Mouse (Mus musculus): ENCODE results near the gene Lenep.

Gene Lenep

DNA sequence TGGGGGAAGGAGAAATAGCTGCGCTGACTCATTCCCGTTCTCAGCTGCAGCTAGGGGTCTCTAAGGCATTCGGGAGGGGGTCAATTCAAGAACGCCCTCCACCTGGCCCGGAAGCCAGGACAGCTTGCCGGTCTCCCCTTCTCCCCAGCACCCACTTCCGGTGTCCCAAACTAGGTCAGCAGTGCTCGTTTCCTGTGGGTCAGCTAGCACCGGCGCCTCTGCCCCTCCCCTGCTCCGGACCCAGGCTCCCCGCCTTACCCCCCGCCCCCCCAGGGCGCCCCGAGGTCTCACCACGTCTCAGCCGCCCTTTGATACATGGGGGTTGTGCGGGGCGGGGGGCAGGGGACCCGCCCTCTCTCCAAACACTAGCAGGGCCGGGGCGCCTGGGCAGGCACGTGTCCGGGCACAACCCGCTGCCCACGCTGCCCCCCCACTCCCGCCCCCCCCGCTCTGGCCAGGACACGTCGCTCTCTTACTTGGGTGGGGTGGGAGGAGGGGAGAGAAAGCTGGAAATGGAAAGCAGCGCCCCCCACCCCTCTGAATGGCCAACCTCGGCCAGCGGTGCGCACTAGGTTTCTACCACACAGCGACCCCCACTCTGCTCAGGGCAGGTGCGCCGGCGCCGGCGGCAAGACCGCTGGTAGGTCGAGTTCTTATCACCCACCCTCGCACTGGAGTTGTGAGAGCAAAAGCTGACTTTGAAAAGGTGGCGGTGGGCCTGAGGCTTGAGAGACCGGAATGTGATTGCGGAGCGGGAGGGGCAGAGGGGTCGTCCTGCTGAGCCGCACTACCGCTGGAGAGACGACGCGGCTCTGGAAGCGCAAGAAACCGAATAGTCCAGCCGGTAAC lies 10.7 kb downstream of the Lenep start:
- in situ Hi-C loops (cut with MboI, MseI), result loop anchor here (10.0 kb wide), 1 partner anchor 877 kb away; no protein-coding TSS in a partner anchor

GRCm38 (mm10) chr3:89390699-89391662 lies 11.6 kb downstream of the Lenep start:
- in situ Hi-C loops (cut with MboI, MseI), result loop anchor here (10.0 kb wide), 1 partner anchor 876 kb away; no protein-coding TSS in a partner anchor

DNA sequence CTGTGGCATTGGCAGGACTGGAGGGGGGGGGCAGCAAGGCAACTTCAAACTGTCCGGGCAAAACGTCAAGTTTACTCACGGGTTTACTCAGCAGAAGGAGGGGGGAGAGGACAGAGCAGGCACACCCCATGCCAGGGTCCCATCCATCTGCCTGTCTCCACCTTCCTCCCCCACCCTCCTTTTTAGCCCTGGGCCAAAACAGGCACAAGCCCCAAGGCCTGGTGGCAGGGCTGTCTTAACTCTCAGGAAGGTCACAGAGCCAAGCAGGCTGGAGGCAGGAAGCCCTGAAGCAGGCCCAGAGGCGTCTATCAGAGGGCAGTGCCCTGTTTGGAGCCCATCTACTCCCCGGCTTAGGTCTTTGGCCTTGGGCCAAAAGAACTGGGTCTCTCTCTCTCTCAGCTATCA lies 12.5 kb downstream of the Lenep start:
- in situ Hi-C loops (cut with MboI, MseI), result loop anchor here (10.0 kb wide), 1 partner anchor 875 kb away; no protein-coding TSS in a partner anchor

DNA sequence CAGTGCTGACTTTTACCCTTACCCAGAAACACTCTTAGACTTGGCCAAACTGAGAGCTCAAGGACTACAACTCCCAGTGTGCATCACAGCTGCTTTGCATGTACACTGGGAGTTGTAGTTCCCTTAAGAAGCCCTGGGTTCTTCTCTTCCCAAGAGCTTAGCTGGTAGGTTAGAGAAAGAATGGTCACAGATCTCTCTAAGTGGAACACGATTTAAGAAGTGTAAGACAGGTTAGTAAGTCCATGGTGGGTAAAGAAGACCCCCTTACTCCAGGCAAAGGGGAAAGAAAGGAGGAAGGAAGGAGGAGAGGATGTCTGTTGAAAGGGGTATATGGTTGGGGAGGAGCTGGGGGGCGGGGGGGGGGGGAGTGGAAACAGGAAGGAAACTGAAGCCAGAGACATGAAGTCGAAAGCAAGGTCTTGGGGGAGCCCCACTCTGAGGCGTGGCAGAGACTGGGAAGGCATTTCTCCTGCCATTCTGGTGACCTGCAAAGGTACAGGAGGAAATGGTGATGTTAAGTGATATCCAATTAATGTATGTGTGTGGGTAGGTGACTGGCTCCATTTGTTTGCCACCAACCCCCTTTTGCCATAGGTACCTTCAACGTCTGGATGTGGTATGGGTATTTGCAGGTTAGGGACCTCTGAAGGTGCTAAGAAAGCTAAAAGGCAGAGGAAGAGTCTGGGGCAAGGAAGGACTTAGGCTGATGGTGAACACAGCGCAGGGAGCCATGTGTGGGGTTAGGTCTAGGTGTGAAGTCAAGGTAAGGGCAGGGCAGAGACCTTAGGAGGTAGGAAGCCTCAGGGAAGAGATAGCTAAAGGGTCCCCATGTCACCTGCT lies 13.5 kb downstream of the Lenep start:
- in situ Hi-C loops (cut with MboI, MseI), result no loop called here

DNA sequence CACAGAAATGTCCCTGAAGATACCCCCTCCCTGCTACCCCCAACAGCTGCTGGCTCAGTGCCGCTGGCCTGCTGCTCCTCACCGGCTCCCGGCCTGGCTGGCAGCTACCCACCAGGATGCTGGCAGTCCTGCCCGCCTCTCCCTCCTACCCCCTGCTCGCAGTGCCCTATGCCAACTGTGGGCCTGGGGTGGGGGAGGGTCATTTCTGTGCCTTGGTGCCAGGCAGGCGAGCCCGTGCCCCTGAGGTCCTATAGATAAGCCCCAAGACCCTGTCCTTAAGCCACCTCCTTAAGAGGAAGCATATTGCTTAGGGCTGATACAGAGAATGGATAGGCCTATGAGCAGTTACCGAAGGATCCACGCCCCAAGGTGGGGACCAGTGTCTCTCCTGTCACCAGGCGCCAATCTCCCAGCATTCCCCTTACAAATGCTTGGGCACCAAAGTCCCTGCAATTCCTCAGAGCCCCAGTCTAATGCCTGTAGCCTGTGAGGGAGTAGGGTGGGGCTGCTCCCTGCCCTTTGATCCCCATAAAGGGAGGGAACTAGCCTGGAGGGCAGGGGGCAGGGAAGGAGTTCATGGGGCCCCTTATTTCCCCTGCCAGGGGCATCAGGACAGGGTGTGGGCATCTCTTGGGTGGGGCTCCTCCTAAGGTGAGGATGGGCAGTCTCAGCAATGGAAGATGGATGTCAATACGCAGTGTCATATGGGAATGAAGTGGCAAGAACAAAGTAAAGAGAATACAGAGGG lies 14.3 kb downstream of the Lenep start:
- in situ Hi-C loops (cut with MboI, MseI), result no loop called here

DNA sequence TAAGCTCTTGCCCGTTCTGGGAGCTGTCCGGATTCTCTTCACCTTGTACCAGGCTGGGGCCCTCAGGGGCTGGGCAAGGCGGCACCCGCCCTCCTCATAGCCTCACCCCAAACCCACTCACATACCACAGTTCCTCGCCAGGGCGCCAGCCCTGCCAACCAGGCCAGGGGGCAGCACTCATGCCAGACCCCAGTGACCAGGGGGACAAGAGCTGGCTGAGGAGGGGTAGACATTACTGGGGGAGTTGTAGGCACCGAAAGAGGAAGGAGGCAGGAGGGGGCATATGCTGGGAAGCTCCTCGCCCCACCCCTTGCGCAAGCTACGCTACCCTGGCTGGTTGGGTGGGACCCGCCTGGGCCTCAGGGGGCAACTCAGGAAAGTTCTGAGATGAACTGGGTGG lies 15.0 kb downstream of the Lenep start:
- in situ Hi-C loops (cut with MboI, MseI), result no loop called here

GRCm38 (mm10) chr3:89386438-89387420 lies 15.9 kb downstream of the Lenep start:
- in situ Hi-C loops (cut with MboI, MseI), result no loop called here

- in situ Hi-C loops (cut with MboI, MseI), result no loop called here
Observed at GRCm38 (mm10) chr3:89385451-89385850, 17.1 kb downstream of the Lenep start.

DNA sequence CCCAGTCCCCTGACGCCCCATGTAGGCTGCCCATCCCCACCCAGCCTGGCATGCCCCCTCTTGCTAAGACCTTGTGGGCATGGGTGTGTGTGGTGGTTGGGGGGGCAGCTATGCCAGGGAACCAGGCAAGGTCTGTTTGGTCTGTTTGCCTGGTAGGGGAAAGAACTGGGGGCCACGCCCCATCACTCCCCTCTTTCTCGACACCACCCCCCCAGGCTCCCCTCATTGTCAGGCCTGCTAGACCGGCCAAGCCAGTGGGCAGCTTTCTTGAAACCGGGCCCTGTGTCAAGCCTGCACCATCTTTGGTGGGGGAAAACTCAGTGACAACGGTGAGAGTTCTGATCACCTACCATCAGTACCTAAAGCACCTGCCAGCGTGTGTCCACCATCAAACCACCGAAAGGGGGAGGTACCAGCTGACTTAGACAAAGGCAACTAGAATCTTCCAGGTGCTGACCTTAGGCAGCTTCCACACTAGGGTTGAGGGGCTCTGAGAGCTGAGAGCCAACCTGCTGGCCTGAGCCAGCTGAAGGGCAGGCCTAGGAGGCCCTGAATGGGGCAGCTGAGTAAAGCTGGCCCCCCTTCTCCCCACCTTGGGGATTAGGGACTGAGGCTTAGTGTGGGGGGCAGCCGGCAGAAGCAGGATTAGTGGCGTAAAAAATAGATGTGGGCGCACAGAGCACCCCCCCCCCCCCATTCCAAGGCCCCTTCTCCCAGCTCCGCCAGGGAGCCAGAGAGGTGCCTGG lies 18.1 kb downstream of the Lenep start:
- in situ Hi-C loops (cut with MboI, MseI), result no loop called here

DNA sequence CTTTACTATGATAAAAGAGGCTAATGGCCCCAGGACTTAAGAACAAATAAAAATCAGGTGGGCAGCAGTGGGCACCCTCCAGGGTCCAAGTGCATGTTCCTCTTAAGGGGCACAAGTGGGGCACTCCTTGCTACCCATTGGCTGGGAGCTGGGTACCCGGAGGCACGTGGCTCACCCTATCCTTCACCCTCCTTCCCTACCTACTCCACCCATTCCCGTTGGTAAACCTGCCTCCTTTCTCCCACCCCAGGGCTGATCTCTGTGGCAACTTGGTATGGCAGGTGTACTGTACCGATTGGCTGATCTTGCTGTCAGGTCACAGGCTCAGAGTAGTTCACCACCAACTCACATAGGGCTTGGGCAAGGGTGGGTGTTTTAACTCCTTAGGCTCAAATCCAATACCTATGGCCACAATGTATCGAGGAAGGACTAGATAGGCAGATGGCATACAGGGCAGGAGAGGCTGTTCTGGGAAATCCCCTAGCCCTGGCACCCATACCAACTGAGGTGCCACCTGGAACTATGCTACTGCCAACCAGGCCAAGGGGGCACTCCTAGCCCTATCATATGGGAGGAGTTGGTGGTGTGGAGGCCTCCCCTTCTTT lies 18.8 kb downstream of the Lenep start:
- in situ Hi-C loops (cut with MboI, MseI), result no loop called here

GRCm38 (mm10) chr3:89382950-89383349 lies 19.6 kb downstream of the Lenep start:
- in situ Hi-C loops (cut with MboI, MseI), result no loop called here

GRCm38 (mm10) chr3:89382033-89382882 lies 20.3 kb downstream of the Lenep start:
- in situ Hi-C loops (cut with MboI, MseI), result no loop called here

GRCm38 (mm10) chr3:89381233-89381632 lies 21.4 kb downstream of the Lenep start:
- in situ Hi-C loops (cut with MboI, MseI), result no loop called here

- in situ Hi-C loops (cut with MboI, MseI), result no loop called here
Observed at GRCm38 (mm10) chr3:89380711-89381110, 21.9 kb downstream of the Lenep start.

DNA sequence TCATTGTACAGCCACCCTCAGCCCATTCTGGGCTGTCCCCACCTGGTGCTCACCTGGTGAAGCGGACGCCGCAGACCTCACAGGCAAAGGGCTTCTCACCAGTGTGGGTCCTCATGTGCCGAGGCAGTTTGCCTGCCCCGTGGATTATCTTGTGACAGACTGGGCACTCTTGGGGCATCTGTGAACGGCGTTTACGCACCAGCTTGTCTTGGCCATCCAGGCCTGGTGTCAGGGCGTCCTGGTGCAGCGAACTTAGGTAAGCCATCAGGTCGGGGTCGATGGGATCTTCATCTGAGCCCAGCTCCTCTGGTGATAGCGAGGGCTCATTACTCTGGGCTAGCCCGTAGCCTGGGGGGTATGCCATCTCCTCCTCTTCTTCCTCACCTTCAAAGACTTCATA lies 22.3 kb downstream of the Lenep start:
- in situ Hi-C loops (cut with MboI, MseI), result no loop called here

DNA sequence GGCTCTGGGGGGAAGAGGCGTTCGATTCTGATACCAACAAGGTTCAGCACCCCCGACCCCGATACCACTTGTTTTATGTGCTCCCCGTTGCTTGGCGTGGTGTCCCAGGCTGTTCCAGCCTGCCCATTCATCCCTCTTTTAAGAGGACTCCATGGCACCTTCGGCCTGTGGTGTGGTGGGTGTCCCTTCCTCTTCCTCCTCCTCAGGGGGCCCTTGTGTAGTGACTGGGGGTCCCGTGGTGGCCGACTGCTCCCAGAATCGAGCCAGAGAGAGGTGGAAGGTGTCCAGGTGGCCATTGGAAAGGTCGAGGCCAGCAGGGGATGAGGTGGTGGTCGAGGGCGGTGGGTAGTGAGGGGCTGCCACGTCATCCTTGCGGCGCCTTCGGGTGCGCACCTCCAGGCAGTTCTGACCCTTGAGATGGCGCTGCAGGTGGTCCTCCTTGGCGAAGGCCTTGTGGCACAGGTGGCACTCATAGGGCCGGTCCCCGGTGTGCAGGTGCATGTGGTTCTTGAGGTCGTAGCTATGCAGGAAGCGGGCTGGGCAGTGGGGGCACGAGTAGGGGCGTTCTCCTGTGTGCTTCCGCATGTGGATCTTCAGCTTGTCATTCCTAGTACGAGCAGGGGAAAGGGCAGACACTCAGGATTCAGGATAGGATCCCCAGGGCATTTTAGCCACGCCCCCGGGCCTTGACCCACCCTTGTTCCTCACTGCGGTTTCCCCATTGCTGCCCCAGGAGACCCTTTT lies 23.0 kb downstream of the Lenep start:
- in situ Hi-C loops (cut with MboI, MseI), result no loop called here

All from regulatory T cell (primary cell).